Mouse (Mus musculus) hindbrain, embryonic 13.5 days (tissue): Measurements from ENCODE around the gene Inf2. TPM values are rescaled to one million over a fixed set of nuclear protein-coding genes. Genes with fewer than 3 reads are reported as not detected.

Source experiments
- ATAC-seq: fragments of 200-750 bp; cut with Nextera tagmentation; 2 replicates; pipeline ENCODE4 v1.8.0; 2017; ENCODE audit warnings: moderate TSS enrichment; ENCODE audit not compliant: low FRiP score
- H3K27ac ChIP-seq: fragments of 300-500 bp; sonication (generic); 2 replicates; pipeline ENCODE4 v1.5.1; 2015; ENCODE audit warnings: inconsistent platforms, mild to moderate bottlenecking, moderate library complexity
- H3K27me3 ChIP-seq: fragments of 300-500 bp; sonication (generic); 2 replicates; pipeline ENCODE4 v1.6.1; 2015; ENCODE audit warnings: mild to moderate bottlenecking, inconsistent platforms
- H3K36me3 ChIP-seq: fragments of 300-500 bp; sonication (generic); 2 replicates; pipeline ENCODE4 v1.6.1; 2015; ENCODE audit warnings: mild to moderate bottlenecking, inconsistent platforms
- H3K4me1 ChIP-seq: fragments of 300-500 bp; sonication (generic); replicated peaks from 2 replicates; pipeline ENCODE4 v1.6.1; 2015; ENCODE audit warnings: inconsistent platforms
- H3K4me2 ChIP-seq: fragments of 300-500 bp; sonication (generic); 2 replicates; pipeline ENCODE4 v1.6.1; 2015; ENCODE audit warnings: inconsistent platforms, mild to moderate bottlenecking, moderate library complexity
- H3K4me3 ChIP-seq: fragments of 300-500 bp; sonication (generic); 2 replicates; pipeline ENCODE4 v1.5.1; 2015; ENCODE audit warnings: mild to moderate bottlenecking, inconsistent platforms
- H3K9ac ChIP-seq: fragments of 300-500 bp; sonication (generic); 2 replicates; pipeline ENCODE4 v1.6.1; 2015; ENCODE audit warnings: mild to moderate bottlenecking, inconsistent platforms
- H3K9me3 ChIP-seq: fragments of 300-500 bp; sonication (generic); 2 replicates; pipeline ENCODE4 v1.6.1; 2016; ENCODE audit warnings: inconsistent platforms
- WGBS: fragments of 180-500 bp; shearing (Covaris S2); methylation state at CpG from one replicate; pipeline ENCODE4 v1.1.7; 2015; 5-methylcytosine and 5-hydroxymethylcytosine counted together
- microRNA-seq: library from miRNA; unstranded; fragments of <30 nt; microRNA quantifications from one replicate; pipeline ENCODE4, GENCODE M21; 2016
- polyA plus RNA-seq: library from polyadenylated mRNA; unstranded; fragments of >200 nt; fragmentation: Nextera tagmentation; extraction: Ambion mirVana; gene quantifications from 2 replicates; pipeline ENCODE4 v1.2.1, GENCODE M21; 2015

Inf2 gene
- polyA plus RNA-seq, 1 experiment from 2014 or later, result 1.1 TPM

DNA sequence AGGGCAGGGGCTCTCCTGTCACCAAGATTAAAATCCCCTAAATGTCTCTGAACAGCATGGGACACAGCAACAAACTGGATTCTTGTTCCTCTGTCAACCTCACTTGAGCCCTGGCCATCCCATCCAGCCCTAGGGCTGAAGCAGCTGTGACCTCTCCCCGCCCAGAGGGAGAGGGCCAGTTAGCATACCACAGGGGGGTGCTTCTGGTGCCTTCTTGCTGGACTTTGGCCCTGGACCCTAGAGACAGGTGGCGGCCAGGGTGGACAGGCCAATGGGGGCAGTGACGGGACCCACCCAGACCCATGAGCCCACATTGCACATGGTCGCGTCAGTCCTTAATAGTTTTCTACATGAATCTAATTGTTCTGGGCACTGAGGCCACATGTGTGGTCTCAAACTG, 65.5 kb downstream of the Inf2 start:
- Histone ChIP-seq H3K27me3 (no peaks in the 10 kb centered on the region), H3K4me1 (peaks cover 10% of the 10 kb centered on the region), H3K9ac (0 out of 2 replicates have a peak overlapping the region, but pooled peaks have one; percentile 19), H3K4me3 (no peak overlapping the region), H3K36me3 (peaks cover 86% of the 10 kb centered on the region), H3K9me3 (no peaks in the 10 kb centered on the region), H3K27ac (peak overlapping the region; percentile 31; the same call in 1 of the 2 replicates), H3K4me2 (no peak overlapping the region)
- ATAC-seq, result no peak
- 87% methylated on average over 5 of the region's 5 CpGs for WGBS

DNA sequence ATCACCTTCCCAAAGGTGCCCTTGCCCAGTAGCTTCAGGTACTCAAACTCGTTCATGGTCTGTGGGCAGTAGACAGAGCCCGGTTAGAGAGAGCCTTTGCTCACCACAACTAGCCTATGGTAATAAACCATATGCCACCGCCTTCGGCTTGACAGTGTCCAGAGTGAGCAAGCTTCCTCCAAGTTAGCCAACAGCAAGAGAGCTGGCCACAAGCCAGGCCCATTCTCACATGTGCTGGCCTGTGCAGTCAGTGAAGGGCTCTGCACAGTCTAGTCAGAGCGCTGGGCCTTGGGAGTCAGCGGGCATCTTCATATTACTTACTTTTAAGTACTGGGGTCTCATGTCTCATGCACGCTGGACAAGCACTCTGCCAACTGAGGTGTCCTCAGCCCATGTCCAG, 70.0 kb downstream of the Inf2 start:
- Histone ChIP-seq H3K36me3 (peaks cover 90% of the 10 kb centered on the region), H3K4me1 (peaks cover 56% of the 10 kb centered on the region), H3K4me3 (no peak overlapping the region), H3K9me3 (no peaks in the 10 kb centered on the region), H3K4me2 (no peak overlapping the region), H3K9ac (no peak overlapping the region), H3K27ac (no peak overlapping the region; the same call in 1 of the 2 replicates), H3K27me3 (no peaks in the 10 kb centered on the region)
- 92% methylated on average over 7 of the region's 7 CpGs for WGBS
- no peak for ATAC-seq

DNA sequence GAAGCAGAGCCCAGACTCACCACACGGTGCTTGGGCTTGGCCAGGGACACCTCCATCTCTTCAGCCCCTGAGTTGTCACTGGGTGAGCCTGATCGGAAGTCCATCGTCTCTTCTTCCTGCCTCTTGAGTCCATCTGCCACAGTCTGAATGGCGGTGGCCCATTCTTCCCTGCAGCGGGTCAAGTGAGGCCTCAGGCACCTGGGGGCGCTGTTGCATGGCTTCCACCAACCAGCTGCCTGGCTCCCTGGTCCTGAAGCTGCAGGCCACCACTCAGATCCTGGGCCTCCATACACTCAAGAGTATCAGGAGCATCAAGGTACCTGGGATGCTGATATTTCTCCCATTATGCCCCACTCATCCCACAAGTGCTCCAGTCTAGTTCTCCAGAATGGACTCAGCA, 70.5 kb downstream of the Inf2 start:
- Histone ChIP-seq H3K36me3 (peaks cover 85% of the 10 kb centered on the region), H3K4me2 (no peak overlapping the region), H3K27ac (no peak overlapping the region; the same call in 1 of the 2 replicates), H3K4me3 (no peak overlapping the region), H3K27me3 (no peaks in the 10 kb centered on the region), H3K9me3 (no peaks in the 10 kb centered on the region), H3K4me1 (peaks cover 57% of the 10 kb centered on the region), H3K9ac (no peak overlapping the region)
- no peak for ATAC-seq
- WGBS, result 82% methylated on average over 6 of the region's 6 CpGs

DNA sequence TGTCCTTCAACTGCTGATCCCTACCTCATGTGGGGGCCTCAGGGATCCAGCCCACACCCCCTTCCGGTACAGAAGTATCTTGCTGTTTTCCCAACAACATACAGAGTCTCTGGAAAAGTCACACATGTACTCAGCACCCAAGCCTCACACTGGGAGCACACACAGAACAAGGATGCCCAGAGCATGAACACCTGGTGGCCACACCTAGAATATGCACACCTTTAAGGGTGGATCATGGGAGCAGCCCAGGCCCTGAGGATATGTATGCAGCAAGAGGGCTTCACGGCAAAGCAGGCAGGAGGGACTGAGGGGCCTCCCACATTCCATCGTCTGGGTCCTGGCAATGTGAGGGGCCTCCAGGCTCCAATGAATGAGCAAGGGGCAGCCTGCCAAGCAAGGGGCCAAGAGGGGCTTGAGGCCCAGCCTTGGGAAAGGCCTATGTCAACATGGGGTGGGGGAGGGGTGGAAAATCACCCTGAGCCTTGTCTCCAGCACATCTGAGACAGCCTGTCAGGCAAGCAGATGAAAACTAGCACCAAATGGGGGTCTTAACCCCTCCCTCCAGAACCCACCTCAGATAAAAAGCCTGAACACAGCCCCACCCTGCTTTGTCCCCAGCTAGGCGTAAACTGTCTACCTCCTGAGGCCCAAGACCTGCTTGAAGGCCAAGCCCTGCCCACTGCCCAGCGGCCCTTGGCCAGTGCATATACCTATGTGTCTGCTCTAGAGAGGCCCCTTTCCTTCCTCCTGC, 72.2 kb downstream of the Inf2 start:
- 25% methylated on average over 5 of the region's 5 CpGs for WGBS
- peaks cover 72% of the 10 kb centered on the region for H3K4me1 ChIP-seq
- no peaks in the 10 kb centered on the region for H3K9me3 ChIP-seq
- peak overlapping the region; percentile 27 for H3K4me2 ChIP-seq
- no peaks in the 10 kb centered on the region for H3K27me3 ChIP-seq
- peak overlapping the region; percentile 59 for H3K9ac ChIP-seq
- H3K4me3 ChIP-seq, result no peak overlapping the region
- H3K36me3 ChIP-seq, result peaks cover 69% of the 10 kb centered on the region
- H3K27ac ChIP-seq, result peak overlapping the region; percentile 95
- ATAC-seq, result peak; percentile 37

DNA sequence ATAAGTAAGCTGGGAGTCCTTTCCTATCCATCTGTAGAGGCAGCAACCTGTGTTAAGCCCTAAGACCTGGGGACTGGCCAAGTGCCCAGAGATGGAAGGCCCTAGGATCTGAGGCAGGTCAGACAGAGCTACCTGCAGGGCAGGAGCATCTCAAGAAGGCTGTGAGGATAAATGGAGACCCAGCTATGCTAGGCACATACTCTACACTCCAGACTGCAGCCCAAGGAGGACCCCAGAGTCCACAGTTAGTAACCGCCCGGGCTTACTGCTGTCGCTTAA, 72.7 kb downstream of the Inf2 start:
- H3K4me2 ChIP-seq, result peak overlapping the region; percentile 27
- peak overlapping the region; percentile 59 for H3K9ac ChIP-seq
- H3K36me3 ChIP-seq, result peaks cover 67% of the 10 kb centered on the region
- H3K4me1 ChIP-seq, result peaks cover 77% of the 10 kb centered on the region
- H3K27ac ChIP-seq, result peak overlapping the region; percentile 95
- no peak overlapping the region for H3K4me3 ChIP-seq
- H3K27me3 ChIP-seq, result no peaks in the 10 kb centered on the region
- no peaks in the 10 kb centered on the region for H3K9me3 ChIP-seq
- no peak for ATAC-seq
- WGBS, result 71% methylated on average over 3 of the region's 3 CpGs

DNA sequence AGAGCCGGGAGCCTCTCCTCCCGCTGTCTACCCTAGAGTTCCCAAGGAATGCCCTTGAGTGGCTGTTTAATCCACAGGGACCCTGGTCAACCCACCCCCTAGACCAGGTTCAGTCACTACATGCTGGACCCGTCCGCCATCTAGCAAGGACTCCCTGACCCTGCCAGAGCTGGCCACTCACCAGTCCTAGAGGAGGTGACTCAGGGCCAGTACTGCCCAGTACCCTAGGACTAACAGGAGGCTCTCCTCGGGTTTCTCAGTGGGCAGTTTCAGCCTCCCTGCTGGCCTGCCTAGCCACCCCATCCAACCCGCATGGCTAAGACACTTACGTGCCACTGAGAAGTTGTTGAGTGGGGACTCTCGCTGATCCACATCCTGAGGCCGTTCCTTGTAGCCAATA, 73.3 kb downstream of the Inf2 start:
- peak overlapping the region; percentile 59 for H3K9ac ChIP-seq
- 77% methylated on average over 9 of the region's 9 CpGs for WGBS
- no peak for ATAC-seq
- peaks cover 62% of the 10 kb centered on the region for H3K36me3 ChIP-seq
- peak overlapping the region; percentile 95 for H3K27ac ChIP-seq
- no peak overlapping the region for H3K4me3 ChIP-seq
- no peaks in the 10 kb centered on the region for H3K9me3 ChIP-seq
- no peaks in the 10 kb centered on the region for H3K27me3 ChIP-seq
- peaks cover 83% of the 10 kb centered on the region for H3K4me1 ChIP-seq
- H3K4me2 ChIP-seq, result peak overlapping the region; percentile 27; the same call in 1 of the 2 replicates

DNA sequence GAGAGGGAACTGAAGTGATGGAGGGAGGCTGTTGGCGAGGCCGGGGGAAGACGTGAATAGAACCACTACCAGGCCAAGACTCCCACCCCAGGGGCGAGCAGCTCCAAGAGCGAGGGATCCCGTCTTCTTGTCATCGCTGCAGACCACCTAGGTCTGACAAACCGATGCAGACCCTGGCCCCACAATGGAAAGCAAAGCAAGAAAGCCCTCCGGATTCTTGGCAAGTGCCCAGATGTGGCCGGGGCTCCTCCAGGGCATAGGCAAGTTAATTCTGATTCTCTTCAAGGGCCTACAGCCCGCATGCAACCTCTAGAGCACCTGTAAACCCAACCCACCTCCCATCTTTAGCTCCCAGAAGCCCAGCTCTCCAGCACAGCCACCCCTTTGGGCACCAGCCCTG, 74.7 kb downstream of the Inf2 start:
- Histone ChIP-seq H3K4me3 (0 out of 2 replicates have a peak overlapping the region, but pooled peaks have one; percentile 3), H3K27ac (peak overlapping the region; percentile 95), H3K4me1 (peaks cover 97% of the 10 kb centered on the region), H3K36me3 (peaks cover 58% of the 10 kb centered on the region), H3K4me2 (peak overlapping the region; percentile 40), H3K9me3 (no peaks in the 10 kb centered on the region), H3K27me3 (no peaks in the 10 kb centered on the region), H3K9ac (peak overlapping the region; percentile 66)
- 64% methylated on average over 11 of the region's 11 CpGs for WGBS
- ATAC-seq, result no peak

DNA sequence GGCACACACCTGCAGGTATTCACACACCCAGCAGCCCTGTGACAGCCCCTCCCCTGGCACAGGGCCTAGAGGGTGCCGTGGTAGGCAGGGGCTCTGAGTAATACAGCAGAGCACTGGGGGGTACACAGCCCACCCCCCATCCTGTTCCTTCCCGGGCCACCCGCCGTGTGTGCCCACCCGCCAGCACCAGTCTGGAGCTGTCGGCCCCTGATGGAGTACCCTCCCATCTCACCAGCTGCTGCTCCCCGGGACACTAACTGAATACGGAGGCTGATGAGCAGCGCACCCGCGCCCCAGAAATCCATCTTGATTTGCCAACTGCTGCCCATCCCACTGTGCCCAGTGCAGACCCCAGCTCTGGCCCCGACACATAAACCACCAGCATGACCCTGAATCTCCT, 75.1 kb downstream of the Inf2 start:
- Histone ChIP-seq H3K9ac (peak overlapping the region; percentile 66), H3K27ac (peak overlapping the region; percentile 95), H3K36me3 (peaks cover 58% of the 10 kb centered on the region), H3K4me1 (peaks cover 100% of the 10 kb centered on the region), H3K27me3 (no peaks in the 10 kb centered on the region), H3K4me3 (0 out of 2 replicates have a peak overlapping the region, but pooled peaks have one; percentile 3), H3K9me3 (no peaks in the 10 kb centered on the region), H3K4me2 (peak overlapping the region; percentile 40)
- 30% methylated on average over 12 of the region's 12 CpGs for WGBS
- ATAC-seq, result peak; percentile 34

DNA sequence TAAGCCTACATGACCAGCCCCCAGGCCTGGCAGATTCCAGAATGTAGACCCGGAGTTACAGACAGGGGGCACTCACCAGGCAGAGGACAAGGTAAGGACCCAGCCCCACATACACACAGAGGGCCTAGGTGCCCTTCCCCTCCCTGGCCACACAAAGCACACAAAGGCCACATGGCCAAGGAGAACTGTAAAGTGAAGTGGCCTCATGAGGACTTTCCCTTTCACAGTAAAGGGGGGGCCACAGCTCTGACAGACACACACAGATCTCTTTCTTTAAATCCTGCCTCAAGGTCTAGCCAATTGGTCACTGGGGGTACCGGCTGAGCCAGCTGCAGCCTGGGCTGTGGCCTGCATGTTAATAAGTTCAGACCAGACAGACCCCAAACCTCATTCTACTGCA, 75.5 kb downstream of the Inf2 start:
- Histone ChIP-seq H3K4me2 (peak overlapping the region; percentile 40), H3K4me1 (peaks cover 100% of the 10 kb centered on the region), H3K27me3 (no peaks in the 10 kb centered on the region), H3K4me3 (0 out of 2 replicates have a peak overlapping the region, but pooled peaks have one; percentile 3), H3K36me3 (peaks cover 58% of the 10 kb centered on the region), H3K9me3 (no peaks in the 10 kb centered on the region), H3K27ac (peak overlapping the region; percentile 95), H3K9ac (peak overlapping the region; percentile 66)
- ATAC-seq, result peak; percentile 33
- 21% methylated on average over 2 of the region's 2 CpGs for WGBS

DNA sequence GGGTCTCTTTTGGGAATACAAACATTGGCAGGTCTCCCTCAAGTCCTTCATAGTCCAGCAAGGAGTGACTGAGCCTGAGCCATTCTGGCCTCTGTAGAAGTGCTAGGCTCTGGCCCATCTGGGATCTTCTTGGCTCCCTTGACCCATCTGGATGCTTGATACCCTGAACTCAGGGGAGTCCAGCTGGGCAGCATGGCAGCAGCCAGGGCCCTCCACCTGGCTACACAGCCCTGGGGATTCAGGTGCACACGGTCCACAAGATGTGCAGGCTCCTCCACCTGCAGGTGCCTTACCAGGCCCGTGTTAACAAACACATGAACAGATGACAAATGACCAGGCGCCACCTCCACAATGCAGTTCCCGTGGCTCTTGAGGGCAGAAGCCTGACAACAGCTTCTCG, 76.1 kb downstream of the Inf2 start:
- peak overlapping the region; percentile 44 for H3K9ac ChIP-seq
- no peak for ATAC-seq
- peaks cover 100% of the 10 kb centered on the region for H3K4me1 ChIP-seq
- H3K27me3 ChIP-seq, result no peaks in the 10 kb centered on the region
- no peak overlapping the region for H3K4me3 ChIP-seq
- peak overlapping the region; percentile 95 for H3K27ac ChIP-seq
- peak overlapping the region; percentile 34 for H3K4me2 ChIP-seq
- peaks cover 58% of the 10 kb centered on the region for H3K36me3 ChIP-seq
- H3K9me3 ChIP-seq, result no peaks in the 10 kb centered on the region
- 37% methylated on average over 5 of the region's 5 CpGs for WGBS

Small RNAs within 50 kb of the gene (microRNA-seq; reads per million reads assigned to microRNA genes)
- gene Mir6939, result 0.70 reads per million

Other genes starting within 250 kb of the Inf2 start
- gene A530016L24Rik, start 99.3 kb upstream of the Inf2 start, polyA plus RNA-seq, result 0.12 TPM in 1 of 2 replicates, not detected in the other
- 40.8 and 44.4 TPM in 2 replicates for gene Tmem179, start 72.0 kb upstream of the Inf2 start, polyA plus RNA-seq
- gene Adssl1, start 31.3 kb downstream of the Inf2 start, polyA plus RNA-seq, result 3.1 and 3.2 TPM in 2 replicates
- gene Siva1, start 55.9 kb downstream of the Inf2 start, polyA plus RNA-seq, result 62.6 and 63.8 TPM in 2 replicates
- gene Akt1, start 86.1 kb downstream of the Inf2 start, polyA plus RNA-seq, result 60.8 and 64.5 TPM in 2 replicates
- gene Zbtb42, start 90.0 kb downstream of the Inf2 start, polyA plus RNA-seq, result 3.6 and 4.6 TPM in 2 replicates
- gene Cep170b, start 131.7 kb downstream of the Inf2 start, polyA plus RNA-seq, result 24.2 and 24.9 TPM in 2 replicates
- gene Pld4, start 171.9 kb downstream of the Inf2 start, polyA plus RNA-seq, result 6.4 and 7.0 TPM in 2 replicates
- 0.84 and 0.86 TPM in 2 replicates for gene Ahnak2, start 213.9 kb downstream of the Inf2 start, polyA plus RNA-seq
- 20.0 and 21.9 TPM in 2 replicates for gene Clba1, start 220.2 kb downstream of the Inf2 start, polyA plus RNA-seq
- gene Cdca4, start 240.6 kb downstream of the Inf2 start, polyA plus RNA-seq, result 55.3 and 60.5 TPM in 2 replicates